Mouse (Mus musculus) lung, postnatal 0 days (tissue): ENCODE measurements around the gene Mrgprb5.
"Not testable (repeated sequence)": the region's sequence is repeated elsewhere in the genome, so short reads cannot be mapped to it uniquely, and the experiment has no call there.

Experiments used
- CTCF ChIP-seq: IDR thresholded peaks from 2 replicates; pipeline ENCODE4 v1.5.1; 2016; ENCODE audit warnings: antibody characterized with exemption, mild to moderate bottlenecking
- EP300 ChIP-seq: IDR thresholded peaks from 2 replicates; pipeline ENCODE4 v1.6.1; 2016; ENCODE audit warnings: antibody characterized with exemption, mild to moderate bottlenecking, control low read depth

DNA sequence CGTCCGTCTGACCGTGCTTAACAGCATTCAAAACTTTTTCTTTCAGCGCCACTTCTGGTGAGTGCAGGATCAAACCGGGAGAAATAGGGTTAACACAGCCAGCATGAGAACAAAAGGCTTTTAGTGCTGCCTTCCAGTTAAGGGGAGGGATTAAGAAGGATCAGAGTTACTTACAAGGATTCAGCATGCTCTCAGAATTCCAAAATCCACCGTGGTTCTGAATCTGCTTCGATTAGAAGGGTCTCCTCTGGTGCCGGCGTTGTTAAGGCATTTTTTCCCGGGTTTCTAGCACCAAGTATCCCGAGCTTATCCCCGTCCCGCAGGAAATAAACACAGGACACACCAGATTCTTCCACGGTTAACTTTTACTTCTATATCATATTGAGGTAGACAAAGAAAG, 37.0 kb downstream of the Mrgprb5 start:
- not testable (repeated sequence) for TF ChIP-seq EP300, CTCF
